Mouse (Mus musculus): Measurements from ENCODE around the gene Ptk7. TPM values are rescaled to one million over a fixed set of nuclear protein-coding genes. Genes with fewer than 3 reads are reported as not detected.

The Ptk7 gene
- total RNA-seq (2021), result 1 to 10 TPM; 8.0 to 9.0 TPM
- long read RNA-seq, full-length matches to known transcripts, result 5 of 7 reads
- long read RNA-seq, partial matches to known transcripts, result 1 of 7 reads
- long read RNA-seq, other reads (novel, unspliced or antisense), result 1 of 7 reads

DNA sequence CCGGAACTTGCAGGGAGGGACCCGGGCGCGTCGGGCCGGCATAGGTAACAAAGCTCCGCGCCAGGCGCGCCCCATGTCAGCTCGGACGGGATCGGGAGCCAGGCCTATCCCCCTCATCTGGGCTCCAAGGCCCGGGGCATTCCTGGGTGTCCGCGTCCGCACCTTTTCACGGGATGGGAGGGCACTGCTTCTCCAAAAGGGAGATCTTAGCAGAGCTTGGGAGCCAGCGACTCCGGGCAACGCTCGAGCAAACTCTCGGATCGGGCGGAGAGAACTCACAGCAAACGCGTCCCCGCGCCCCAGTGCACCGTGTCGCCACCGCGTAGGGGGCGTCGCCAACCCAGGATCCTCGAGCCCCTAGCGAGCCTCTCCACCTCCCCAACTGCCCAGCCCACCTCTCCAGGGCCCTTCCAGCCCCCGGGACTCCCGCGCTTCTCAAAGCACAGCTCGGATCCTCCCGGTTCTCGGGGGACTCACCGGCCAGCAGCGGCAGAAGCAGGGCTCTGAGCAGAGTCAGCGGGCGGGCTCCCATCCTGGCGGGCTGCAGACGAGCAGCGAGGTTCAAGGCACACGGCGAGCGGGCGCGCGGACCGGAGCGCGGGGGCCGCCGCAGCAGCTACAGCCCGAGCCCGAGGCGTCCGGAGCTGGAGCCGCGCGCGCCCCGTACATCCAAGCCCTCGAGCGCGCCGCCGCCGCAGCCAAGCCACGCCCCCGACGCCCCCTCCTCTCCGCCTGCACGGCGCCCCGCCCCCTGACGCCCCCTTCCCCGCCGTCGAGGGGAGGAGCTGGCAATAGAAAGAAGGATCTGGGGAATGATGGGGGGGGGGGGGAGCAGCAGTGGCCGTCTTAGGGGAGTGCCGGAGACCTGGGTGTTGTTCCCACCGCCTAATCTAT, at the start of gene Ptk7:
Gene Ptk7, minus strand, starts transcription at position 714 of the 894 bp plus-strand sequence.
- peak in 1 of 2 experiments; percentile 71 for DNase-seq (ENCODE audit: low spot score in 2 of 2)

DNA sequence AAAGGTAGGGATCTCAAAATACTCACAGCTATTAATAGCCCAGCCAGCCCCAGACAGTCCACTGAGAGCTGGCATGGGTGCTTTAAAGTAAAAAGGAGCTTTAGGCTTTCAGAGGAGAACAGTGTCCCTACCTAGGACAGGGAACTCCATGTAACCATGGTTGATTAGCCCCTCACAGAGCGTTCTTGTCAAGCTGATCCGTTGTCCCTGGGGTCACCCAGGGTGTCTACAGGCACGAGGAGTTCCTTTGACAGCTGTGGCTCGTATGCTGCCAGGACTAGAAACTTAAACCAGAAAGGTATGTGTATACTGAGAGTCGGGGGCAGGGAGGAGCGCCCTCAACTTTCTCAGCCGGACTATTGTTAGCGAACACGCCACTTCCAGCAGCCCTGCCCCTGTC, 49.6 kb upstream of the Ptk7 start:
- DNase-seq (ENCODE audit: low spot score in 2 of 2), result no peak

- no peak for DNase-seq (ENCODE audit: low spot score in 2 of 2)
Measured at GRCm38 (mm10) chr17:46678416-46678815, 49.1 kb upstream of the Ptk7 start, which contains the start of gene Mea1. Mea1 (plus strand) TSS chr17:46678793.

- no peak for DNase-seq (ENCODE audit: low spot score in 2 of 2)
Measured at GRCm38 (mm10) chr17:46674530-46675283, 45.4 kb upstream of the Ptk7 start.

GRCm38 (mm10) chr17:46673850-46674529, 44.7 kb upstream of the Ptk7 start, which contains the start of gene Rrp36:
Rrp36 (minus strand) TSS chr17:46674352.
- peak; percentile 88 to 91 for DNase-seq (ENCODE audit: low spot score in 2 of 2)

DNA sequence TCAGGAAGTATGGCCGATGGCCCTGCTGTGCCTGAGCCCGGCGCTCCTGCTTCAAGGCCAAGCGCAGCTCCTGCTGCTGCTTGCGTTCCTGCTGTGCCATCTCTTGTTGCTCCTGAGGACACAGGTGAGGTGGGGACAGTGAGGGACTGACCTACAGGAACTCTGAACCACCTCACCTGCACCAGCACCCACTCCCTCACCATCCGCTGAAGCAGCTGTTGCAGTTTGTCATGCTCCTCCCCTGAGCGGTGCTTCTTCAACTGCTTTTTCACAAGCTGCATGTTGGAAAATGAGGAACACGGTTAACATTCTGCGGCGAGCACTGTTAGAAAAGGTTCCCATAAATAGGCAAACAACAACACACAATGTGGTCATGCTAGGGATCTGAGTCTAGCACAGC, 40.6 kb upstream of the Ptk7 start:
- DNase-seq (ENCODE audit: low spot score in 2 of 2), result no peak

DNA sequence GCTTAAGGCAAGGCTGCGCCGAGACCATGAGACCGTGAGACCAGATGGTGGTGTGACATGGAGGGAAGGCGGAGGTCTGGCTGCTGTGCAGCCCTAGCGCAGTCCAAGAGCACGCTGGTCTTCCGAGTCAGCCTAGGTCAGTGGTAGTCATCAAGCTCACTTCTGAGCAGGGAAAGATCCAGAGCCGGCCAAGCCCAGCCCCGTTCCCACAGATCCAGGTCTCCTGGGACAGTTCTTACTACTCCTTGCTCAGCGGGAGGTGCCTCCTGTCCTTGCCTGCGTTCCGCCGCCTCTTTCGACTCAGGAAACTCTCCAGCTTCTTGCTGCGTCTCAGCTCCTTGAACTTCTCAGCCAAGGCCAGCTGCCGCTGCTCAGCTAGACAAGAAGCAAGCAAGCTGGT, 38.4 kb upstream of the Ptk7 start:
- DNase-seq (ENCODE audit: low spot score in 2 of 2), result no peak

DNA sequence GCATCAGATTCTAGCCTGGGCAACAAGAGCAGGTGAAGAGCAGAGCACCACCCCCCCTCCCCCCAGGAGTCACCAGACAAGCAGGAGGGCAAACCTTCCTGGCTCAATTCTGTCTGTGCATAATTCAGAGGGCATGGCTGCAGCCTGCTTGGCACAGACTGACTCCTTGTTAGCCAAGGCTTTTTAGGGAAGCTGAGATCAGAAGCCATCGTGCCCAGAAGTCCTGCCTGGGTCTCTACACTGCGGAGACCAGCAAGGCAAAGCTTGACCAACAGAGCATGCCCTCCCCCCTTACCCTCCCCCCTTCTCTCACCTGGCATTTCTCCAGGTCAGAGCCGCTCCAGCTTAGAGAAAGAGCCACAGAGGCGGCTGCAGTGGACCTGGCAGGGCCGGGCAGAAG, 33.4 kb upstream of the Ptk7 start:
- DNase-seq (ENCODE audit: low spot score in 2 of 2), result no peak

GRCm38 (mm10) chr17:46661981-46662380, 32.7 kb upstream of the Ptk7 start:
- DNase-seq (ENCODE audit: low spot score in 2 of 2), result no peak

DNA sequence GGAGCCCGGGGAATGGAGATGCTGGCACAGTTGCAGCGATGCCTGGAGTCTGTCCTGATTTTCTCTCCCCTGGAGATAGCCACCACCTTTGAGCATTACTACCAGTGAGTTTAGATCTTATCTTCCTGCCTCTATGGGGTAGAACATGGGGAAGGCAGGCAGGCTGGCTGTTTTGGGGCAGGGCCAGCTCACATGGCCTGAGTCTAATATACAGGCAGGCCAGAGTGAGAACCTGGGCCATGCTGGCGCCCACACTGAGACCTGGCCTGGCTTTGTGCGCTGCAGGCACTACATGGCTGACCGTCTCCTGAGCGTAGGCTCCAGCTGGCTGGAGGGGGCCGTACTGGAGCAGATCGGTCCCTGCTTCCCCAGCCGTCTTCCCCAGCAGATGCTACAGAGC, 32.0 kb upstream of the Ptk7 start:
- no peak for DNase-seq (ENCODE audit: low spot score in 2 of 2)

DNA sequence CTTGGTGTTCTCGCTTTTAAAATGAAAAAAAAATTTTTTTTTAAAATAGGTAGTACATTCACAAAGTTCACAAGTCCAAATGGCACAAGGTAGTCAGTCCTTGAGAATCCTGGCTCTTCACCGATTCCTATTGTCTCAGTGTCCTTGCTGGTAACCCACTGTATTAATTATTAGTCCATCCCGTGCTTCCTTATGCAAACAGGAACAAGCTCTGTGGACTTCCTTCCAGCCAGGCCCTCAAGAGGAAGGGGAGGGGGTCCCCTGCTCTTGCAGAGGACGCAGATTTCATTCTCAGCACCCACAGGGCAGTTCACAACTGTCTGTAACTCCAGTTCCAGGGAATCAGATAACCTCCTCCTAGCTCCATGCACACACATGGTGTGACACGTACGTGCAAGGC, 26.8 kb upstream of the Ptk7 start:
- no peak for DNase-seq (ENCODE audit: low spot score in 2 of 2)

GRCm38 (mm10) chr17:46651755-46652547, 22.6 kb upstream of the Ptk7 start:
- peak in 1 of 2 experiments; percentile 42 for DNase-seq (ENCODE audit: low spot score in 2 of 2)

DNA sequence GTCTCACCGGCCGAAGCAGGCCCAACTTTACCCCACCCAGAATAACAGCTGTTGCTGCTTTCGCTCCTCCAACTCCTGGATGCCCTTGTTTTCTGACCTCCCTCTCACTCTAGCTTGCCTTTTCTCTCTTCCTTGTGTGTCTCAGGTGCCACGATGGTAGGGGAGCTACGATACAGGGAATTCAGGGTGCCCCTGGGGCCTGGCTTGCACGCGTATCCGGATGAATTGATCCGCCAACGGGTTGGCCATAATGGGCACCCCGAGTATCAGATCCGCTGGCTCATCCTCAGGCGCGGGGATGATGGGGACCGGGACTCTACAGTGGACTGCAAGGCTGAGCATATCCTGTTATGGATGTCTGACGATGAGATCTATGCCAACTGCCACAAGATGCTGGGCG, 22.0 kb upstream of the Ptk7 start:
- DNase-seq (ENCODE audit: low spot score in 2 of 2), result no peak

GRCm38 (mm10) chr17:46650232-46651031, 21.1 kb upstream of the Ptk7 start, which contains the start of gene Cul7:
Cul7 (plus strand) TSS chr17:46650337.
- DNase-seq (ENCODE audit: low spot score in 2 of 2), result peak; percentile 89 to 91

- no peak for DNase-seq (ENCODE audit: low spot score in 2 of 2)
Measured at GRCm38 (mm10) chr17:46649811-46650210, 20.5 kb upstream of the Ptk7 start.

DNA sequence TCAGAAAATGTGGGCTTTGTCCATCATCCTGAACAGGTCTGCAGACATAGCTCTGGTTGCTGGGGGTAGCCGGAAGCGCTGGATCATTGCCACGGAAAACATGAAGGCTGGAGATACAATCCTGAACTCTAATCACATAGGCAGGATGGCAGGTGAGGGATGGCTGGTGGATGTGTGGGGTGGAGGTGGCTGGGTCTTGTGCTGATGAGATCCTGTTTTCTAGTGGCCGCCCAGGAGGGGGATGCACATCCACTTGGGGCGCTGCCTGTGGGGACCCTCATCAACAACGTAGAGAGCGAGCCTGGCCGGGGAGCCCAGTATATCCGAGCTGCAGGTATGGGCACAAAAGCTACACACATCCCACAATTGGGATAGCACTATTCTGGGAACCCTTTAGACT, 19.1 kb upstream of the Ptk7 start:
- no peak for DNase-seq (ENCODE audit: low spot score in 2 of 2)

GRCm38 (mm10) chr17:46647279-46647678, 18.0 kb upstream of the Ptk7 start:
- DNase-seq (ENCODE audit: low spot score in 2 of 2), result no peak

- DNase-seq (ENCODE audit: low spot score in 2 of 2), result no peak
Measured at GRCm38 (mm10) chr17:46646322-46646662, 17.0 kb upstream of the Ptk7 start.

GRCm38 (mm10) chr17:46645561-46646321, 16.4 kb upstream of the Ptk7 start, which contains the start of the genes Klc4 and Mrpl2:
Klc4 (minus strand) TSS chr17:46646022.
Mrpl2 (plus strand) TSS chr17:46646229.
- DNase-seq (ENCODE audit: low spot score in 2 of 2), result peak; percentile 97 to 100

Data from layer of hippocampus, adult 18-20 months (tissue).